Mouse (Mus musculus) hindbrain, embryonic 11.5 days (tissue): ENCODE measurements around the gene Pfn1. TPM values are rescaled to one million over a fixed set of nuclear protein-coding genes. Genes with fewer than 3 reads are reported as not detected.

Source experiments
- ATAC-seq: fragments of 200-750 bp; cut with Nextera tagmentation; 2 replicates; pipeline ENCODE4 v1.8.0; 2017; ENCODE audit warnings: mild to moderate bottlenecking, moderate TSS enrichment, moderate library complexity; ENCODE audit not compliant: low FRiP score
- DNase-seq: peaks from one replicate; pipeline ENCODE4 v3.0.0-alpha.2; 2015; ENCODE audit warnings: low spot score
- H3K27ac ChIP-seq: fragments of 300-500 bp; sonication (generic); 2 replicates; pipeline ENCODE4 v1.5.1; 2014; ENCODE audit warnings: mild to moderate bottlenecking, low read depth, low read length
- H3K27me3 ChIP-seq: fragments of 300-500 bp; sonication (generic); 2 replicates; pipeline ENCODE4 v1.6.1; 2014; ENCODE audit warnings: mild to moderate bottlenecking, low read length, moderate library complexity, mixed read lengths; ENCODE audit not compliant: control insufficient read depth, insufficient read depth
- H3K36me3 ChIP-seq: fragments of 300-500 bp; sonication (generic); 2 replicates; pipeline ENCODE4 v1.6.1; 2014; ENCODE audit warnings: mild to moderate bottlenecking, low read length, moderate library complexity, mixed read lengths; ENCODE audit not compliant: control insufficient read depth, insufficient read depth
- H3K4me1 ChIP-seq: fragments of 300-500 bp; sonication (generic); replicated peaks from 2 replicates; pipeline ENCODE4 v1.6.1; 2014; ENCODE audit warnings: low read length, mixed read lengths; ENCODE audit not compliant: control insufficient read depth, insufficient read depth
- H3K4me2 ChIP-seq: fragments of 300-500 bp; sonication (generic); replicated peaks from 2 replicates; pipeline ENCODE4 v1.6.1; 2014; ENCODE audit warnings: mild to moderate bottlenecking, low read depth, low read length
- H3K4me3 ChIP-seq: fragments of 300-500 bp; sonication (generic); 2 replicates; pipeline ENCODE4 v1.5.1; 2014; ENCODE audit warnings: low read depth, low read length
- H3K9ac ChIP-seq: fragments of 300-500 bp; sonication (generic); 2 replicates; pipeline ENCODE4 v1.6.1; 2014; ENCODE audit warnings: low read depth, low read length
- H3K9me3 ChIP-seq: fragments of 300-500 bp; sonication (generic); 2 replicates; pipeline ENCODE4 v1.6.1; 2016; ENCODE audit warnings: low read length; ENCODE audit not compliant: control insufficient read depth
- WGBS: fragments of 180-500 bp; shearing (Covaris S2); extraction: QIAGEN DNeasy Blood & Tissue Kit; methylation state at CpG from one replicate; pipeline ENCODE4 v1.1.7; 2014; 5-methylcytosine and 5-hydroxymethylcytosine counted together
- polyA plus RNA-seq: library from polyadenylated mRNA; unstranded; fragments of >200 nt; fragmentation: Nextera tagmentation; extraction: Ambion mirVana; gene quantifications from 2 replicates; pipeline ENCODE4 v1.2.1, GENCODE M21; 2014

The Pfn1 gene
- polyA plus RNA-seq, 1 experiment from 2014 or later: 1,523 TPM

GRCm38 (mm10) chr11:70697376-70697775, 42.9 kb upstream of the Pfn1 start:
- DNase-seq (no peak), ATAC-seq (no peak)
- Histone ChIP-seq H3K9me3 (no peaks in the 10 kb centered on the region), H3K27me3 (no peaks in the 10 kb centered on the region), H3K4me3 (no peak overlapping the region), H3K4me2 (no peak overlapping the region), H3K27ac (no peak overlapping the region), H3K4me1 (peaks cover 6% of the 10 kb centered on the region), H3K9ac (no peak overlapping the region), H3K36me3 (no peaks in the 10 kb centered on the region)
- 73% methylated on average over 3 of the region's 3 CpGs for WGBS

GRCm38 (mm10) chr11:70693504-70693903, 39.1 kb upstream of the Pfn1 start:
- no peak for DNase-seq
- H3K27ac ChIP-seq: no peak overlapping the region
- no peak overlapping the region for H3K4me2 ChIP-seq
- H3K9me3 ChIP-seq: no peaks in the 10 kb centered on the region
- 71% methylated on average over 3 of the region's 3 CpGs for WGBS
- no peak for ATAC-seq
- no peaks in the 10 kb centered on the region for H3K36me3 ChIP-seq
- H3K9ac ChIP-seq: no peak overlapping the region
- peaks cover 3% of the 10 kb centered on the region; the same call in 1 of the 2 replicates for H3K4me1 ChIP-seq
- H3K4me3 ChIP-seq: no peak overlapping the region
- no peaks in the 10 kb centered on the region for H3K27me3 ChIP-seq

GRCm38 (mm10) chr11:70689578-70689977, 35.1 kb upstream of the Pfn1 start:
- Histone ChIP-seq H3K27ac (no peak overlapping the region), H3K36me3 (no peaks in the 10 kb centered on the region), H3K27me3 (no peaks in the 10 kb centered on the region), H3K4me3 (no peak overlapping the region), H3K4me2 (no peak overlapping the region), H3K9ac (no peak overlapping the region), H3K9me3 (no peaks in the 10 kb centered on the region), H3K4me1 (peaks cover 9% of the 10 kb centered on the region; the same call in 1 of the 2 replicates)
- WGBS: 65% methylated on average over 4 of the region's 4 CpGs
- no peak for DNase-seq
- ATAC-seq: no peak

GRCm38 (mm10) chr11:70688372-70688771, 33.9 kb upstream of the Pfn1 start:
- Histone ChIP-seq H3K9me3 (no peaks in the 10 kb centered on the region), H3K4me3 (peak overlapping the region; percentile 67), H3K27me3 (no peaks in the 10 kb centered on the region), H3K36me3 (no peaks in the 10 kb centered on the region), H3K27ac (peak overlapping the region; percentile 61; the same call in 1 of the 2 replicates), H3K4me2 (peak overlapping the region; percentile 80), H3K4me1 (peaks cover 9% of the 10 kb centered on the region; the same call in 1 of the 2 replicates), H3K9ac (peak overlapping the region; percentile 84)
- DNase-seq (no peak), ATAC-seq (0 out of 2 replicates have a peak, but pooled peaks have one; percentile 11)
- 13% methylated on average over 8 of the region's 8 CpGs for WGBS

- peak; percentile 89 for DNase-seq
- Histone ChIP-seq H3K36me3 (no peaks in the 10 kb centered on the region), H3K4me2 (peak within 1 kb of the TSS; percentile 80), H3K27ac (peak within 1 kb of the TSS; percentile 61), H3K27me3 (no peaks in the 10 kb centered on the region), H3K9me3 (no peaks in the 10 kb centered on the region), H3K4me3 (peak within 1 kb of the TSS; percentile 67), H3K9ac (peak within 1 kb of the TSS; percentile 84), H3K4me1 (peaks cover 9% of the 10 kb centered on the region; the same call in 1 of the 2 replicates)
- ATAC-seq: peak; percentile 85
- WGBS: 0% methylated on average over 42 of the region's 55 CpGs
Measured at GRCm38 (mm10) chr11:70687601-70688199, 33.3 kb upstream of the Pfn1 start, which contains the start of gene Camta2. Gene Camta2, minus strand, starts transcription at chr11:70688105.

GRCm38 (mm10) chr11:70686901-70687566, 32.6 kb upstream of the Pfn1 start:
- Histone ChIP-seq H3K4me1 (peaks cover 13% of the 10 kb centered on the region; the same call in 1 of the 2 replicates), H3K27ac (peak overlapping the region; percentile 61), H3K4me3 (peak overlapping the region; percentile 67), H3K36me3 (no peaks in the 10 kb centered on the region), H3K9ac (peak overlapping the region; percentile 84), H3K27me3 (no peaks in the 10 kb centered on the region), H3K4me2 (peak overlapping the region; percentile 80), H3K9me3 (no peaks in the 10 kb centered on the region)
- 5% methylated on average over 16 of the region's 16 CpGs for whole genome bisulfite sequencing
- peak; percentile 73 for ATAC-seq
- DNase-seq: peak; percentile 56

- Histone ChIP-seq H3K9ac (no peak overlapping the region), H3K27me3 (no peaks in the 10 kb centered on the region), H3K9me3 (no peaks in the 10 kb centered on the region), H3K27ac (no peak overlapping the region), H3K4me2 (no peak overlapping the region), H3K4me3 (no peak overlapping the region), H3K4me1 (peaks cover 11% of the 10 kb centered on the region; the same call in 1 of the 2 replicates), H3K36me3 (no peaks in the 10 kb centered on the region)
- DNase-seq: no peak
- no peak for ATAC-seq
- WGBS: 86% methylated on average over 5 of the region's 5 CpGs
Measured at GRCm38 (mm10) chr11:70683640-70684039, 29.2 kb upstream of the Pfn1 start.

- Histone ChIP-seq H3K27ac (peak overlapping the region; percentile 8), H3K4me1 (peaks cover 7% of the 10 kb centered on the region; the same call in 1 of the 2 replicates), H3K9me3 (no peaks in the 10 kb centered on the region), H3K4me3 (no peak overlapping the region), H3K36me3 (no peaks in the 10 kb centered on the region), H3K9ac (0 out of 2 replicates have a peak overlapping the region, but pooled peaks have one; percentile 11), H3K4me2 (no peak overlapping the region), H3K27me3 (no peaks in the 10 kb centered on the region)
- 14% methylated on average over 11 of the region's 11 CpGs for WGBS
- DNase-seq: peak; percentile 83
- ATAC-seq: peak; percentile 83
Measured at GRCm38 (mm10) chr11:70681897-70682581, 27.6 kb upstream of the Pfn1 start.
